Mouse (Mus musculus) liver, adult 2 months (tissue): ENCODE measurements around the gene Olfr654.

Source experiments
- CTCF ChIP-seq: fragments of 200-500 bp; IDR thresholded peaks from 2 replicates; pipeline ENCODE4 v1.5.1; 2011; ENCODE audit warnings: low read depth, low read length, control low read depth
- POLR2A ChIP-seq: fragments of 200-500 bp; IDR thresholded peaks from 2 replicates; pipeline ENCODE4 v1.6.1; 2011; ENCODE audit warnings: low read length, control low read depth; ENCODE audit not compliant: insufficient read depth; ENCODE audit errors: extremely low read depth

DNA sequence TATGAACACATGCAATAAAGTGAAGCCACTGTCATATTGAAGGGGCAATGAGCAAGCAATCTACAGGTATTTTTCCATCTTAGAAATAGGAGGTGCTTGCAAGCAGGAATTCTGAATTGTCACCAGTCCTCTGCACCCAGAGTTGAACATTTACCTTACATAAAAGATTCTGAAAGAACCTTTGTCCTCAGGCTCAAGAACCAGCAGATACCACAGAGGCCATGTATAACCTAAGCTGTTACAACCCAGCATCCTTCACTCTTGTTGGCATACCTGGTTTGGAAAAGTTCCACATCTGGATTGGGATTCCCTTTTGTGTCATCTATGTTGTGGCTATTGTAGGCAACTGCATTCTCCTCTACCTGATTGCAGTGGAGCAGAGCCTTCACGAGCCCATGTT is 34.1 kb upstream of the Olfr654 start:
- no peak for TF ChIP-seq CTCF
- TF ChIP-seq POLR2A: no peak
